Mouse (Mus musculus) cerebellum, postnatal 14 days (tissue): ENCODE measurements around the gene Cdpf1.

Experiments
- DNase-seq, 2 experiments: peaks; one replicate each; pipeline ENCODE4 v3.0.0; 2021; ENCODE audit warnings: mixed read lengths in 2 of 2

The Cdpf1 gene

DNA sequence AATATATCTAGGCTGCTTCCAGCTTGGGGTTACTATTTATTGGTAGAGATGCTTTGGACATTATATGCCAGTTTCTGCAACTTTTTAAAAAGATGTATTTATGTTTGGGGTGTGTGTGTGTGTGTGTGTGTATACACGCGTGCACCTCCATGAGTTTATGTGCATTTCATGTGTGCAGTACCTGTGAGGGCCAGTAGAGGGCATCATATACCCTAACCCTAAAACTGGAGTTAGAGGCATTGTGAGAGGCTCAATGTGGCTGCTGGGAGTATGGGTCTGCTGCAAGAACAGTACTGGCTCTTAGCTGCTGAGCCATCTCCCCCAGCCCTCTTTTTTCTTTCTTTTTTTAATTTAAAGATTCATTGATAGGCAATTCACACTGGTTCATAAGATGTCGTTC, 53.7 kb downstream of the Cdpf1 start:
- no peak for DNase-seq
